Mouse (Mus musculus) right cerebral cortex, postnatal 4 days (tissue): Measurements from ENCODE around the gene Nim1k.
A peak's percentile ranks its signal among the peaks of the same experiment; 100 is the strongest.

ENCODE experiments used
- DNase-seq: peaks from one replicate; pipeline ENCODE4 v3.0.0-alpha.2; 2022

Nim1k gene

DNA sequence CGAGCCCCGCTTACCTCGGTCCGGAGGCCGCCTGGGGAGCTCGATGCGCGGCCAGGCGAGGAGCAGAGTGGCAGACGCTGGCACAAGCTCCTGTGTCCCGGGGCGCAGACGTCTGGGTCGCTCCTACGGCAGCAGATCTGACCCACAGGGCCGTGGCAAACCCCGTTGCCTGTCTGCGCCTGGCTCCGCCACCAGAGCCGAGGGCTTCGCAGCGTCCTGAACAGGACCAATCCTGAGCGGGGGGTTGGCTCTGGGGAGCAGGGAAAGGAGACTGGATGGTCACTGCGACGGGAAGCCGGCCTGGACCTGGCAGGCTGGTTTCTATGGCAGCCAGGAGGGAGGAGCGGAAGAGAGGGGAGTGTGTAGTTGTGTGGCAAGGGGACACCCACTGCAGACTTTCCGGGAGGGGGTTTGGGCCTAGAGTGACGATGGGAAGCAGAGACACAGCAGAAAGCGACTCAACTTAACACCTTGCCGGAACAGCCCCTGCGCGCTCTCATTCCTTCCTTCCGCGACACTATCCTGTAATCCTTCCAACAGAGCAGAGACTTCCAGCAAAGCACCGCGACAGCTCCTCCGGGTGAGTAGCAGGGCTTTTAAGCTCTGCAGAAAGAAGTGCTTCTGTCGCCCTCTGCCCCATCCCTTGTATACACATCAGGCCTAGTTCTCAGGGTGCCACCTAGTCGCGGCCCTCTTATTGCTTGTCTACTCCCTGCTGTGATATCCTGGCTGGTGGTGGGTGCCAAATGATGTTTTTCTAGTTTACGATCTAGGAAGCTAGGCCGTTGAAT, at the start of gene Nim1k:
TSS of gene Nim1k (minus strand) at position 202 of the 791 bp plus-strand sequence.
- peak; percentile 76 for DNase-seq

DNA sequence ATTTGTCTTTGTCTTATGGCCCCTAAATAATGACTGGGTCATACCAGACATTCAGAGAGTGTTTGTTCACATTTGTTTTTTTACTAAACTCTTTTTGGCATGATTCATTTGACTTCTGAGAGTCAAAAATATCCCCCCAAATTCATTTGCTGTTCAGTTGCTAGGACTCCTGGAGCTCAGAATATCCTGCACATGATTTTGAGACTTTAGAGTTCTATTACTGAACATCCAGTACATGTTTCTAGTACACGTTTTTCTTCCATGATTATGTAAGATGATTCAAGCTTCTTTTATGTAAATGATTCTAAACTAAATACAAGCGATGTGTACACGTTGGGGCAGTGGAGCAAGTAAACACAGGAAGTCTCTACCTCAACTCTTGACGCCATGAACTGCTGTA, 42.0 kb upstream of the Nim1k start:
- no peak for DNase-seq

DNA sequence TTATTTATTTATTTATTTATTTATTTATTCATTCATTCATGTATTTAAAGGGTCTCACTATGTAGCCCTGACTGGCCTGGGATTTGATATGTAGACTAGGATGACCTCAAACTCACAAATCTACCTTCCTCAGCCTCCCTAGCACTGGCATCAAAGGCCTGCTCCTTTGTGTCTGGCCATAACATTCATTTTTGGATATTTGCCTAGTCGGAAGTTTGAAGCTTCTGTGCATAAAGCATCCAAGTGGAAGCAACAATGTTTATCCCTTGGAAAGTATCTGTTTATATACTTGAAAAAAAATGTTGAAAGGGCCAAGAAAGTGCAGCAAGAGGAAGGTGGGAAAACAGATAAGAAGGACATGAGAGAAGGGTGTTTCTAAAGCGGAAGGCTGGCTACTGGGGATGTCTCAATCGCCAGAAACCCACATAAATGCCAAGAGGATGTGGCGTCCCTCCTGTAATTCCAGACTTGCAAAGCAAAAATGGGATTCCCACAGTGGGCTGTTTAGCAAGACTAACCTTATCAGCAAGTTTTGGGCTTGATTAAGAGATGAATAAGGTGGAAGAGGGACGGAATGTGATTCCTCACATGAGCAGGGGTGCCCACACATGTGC, 37.2 kb upstream of the Nim1k start:
- no peak for DNase-seq

DNA sequence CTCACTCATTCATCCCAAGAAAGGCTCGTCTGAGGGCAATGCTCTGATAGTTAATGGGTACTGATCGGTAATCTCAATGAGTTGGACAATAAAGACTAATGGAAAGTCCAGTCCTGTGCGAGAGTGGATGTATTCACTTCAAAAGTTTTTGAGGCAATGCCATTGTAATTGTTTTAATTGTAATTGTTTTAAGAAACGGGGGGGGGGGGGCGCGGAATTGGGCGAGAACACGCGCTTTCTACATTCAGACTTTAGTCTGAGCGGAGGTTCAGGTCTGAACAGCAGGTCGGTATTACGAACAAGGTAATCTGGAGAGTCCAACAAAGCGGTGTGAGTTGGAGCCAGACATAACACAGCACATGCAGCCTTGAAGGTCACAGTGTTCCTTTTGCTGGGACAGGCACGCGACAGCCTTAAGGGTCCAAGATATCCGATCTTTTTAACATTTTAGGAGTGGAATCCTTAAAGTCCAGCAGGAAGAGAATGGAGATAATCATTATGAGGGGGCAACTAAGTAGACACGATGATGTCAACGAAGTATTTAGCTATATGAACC, 36.0 kb upstream of the Nim1k start:
- no peak for DNase-seq

DNA sequence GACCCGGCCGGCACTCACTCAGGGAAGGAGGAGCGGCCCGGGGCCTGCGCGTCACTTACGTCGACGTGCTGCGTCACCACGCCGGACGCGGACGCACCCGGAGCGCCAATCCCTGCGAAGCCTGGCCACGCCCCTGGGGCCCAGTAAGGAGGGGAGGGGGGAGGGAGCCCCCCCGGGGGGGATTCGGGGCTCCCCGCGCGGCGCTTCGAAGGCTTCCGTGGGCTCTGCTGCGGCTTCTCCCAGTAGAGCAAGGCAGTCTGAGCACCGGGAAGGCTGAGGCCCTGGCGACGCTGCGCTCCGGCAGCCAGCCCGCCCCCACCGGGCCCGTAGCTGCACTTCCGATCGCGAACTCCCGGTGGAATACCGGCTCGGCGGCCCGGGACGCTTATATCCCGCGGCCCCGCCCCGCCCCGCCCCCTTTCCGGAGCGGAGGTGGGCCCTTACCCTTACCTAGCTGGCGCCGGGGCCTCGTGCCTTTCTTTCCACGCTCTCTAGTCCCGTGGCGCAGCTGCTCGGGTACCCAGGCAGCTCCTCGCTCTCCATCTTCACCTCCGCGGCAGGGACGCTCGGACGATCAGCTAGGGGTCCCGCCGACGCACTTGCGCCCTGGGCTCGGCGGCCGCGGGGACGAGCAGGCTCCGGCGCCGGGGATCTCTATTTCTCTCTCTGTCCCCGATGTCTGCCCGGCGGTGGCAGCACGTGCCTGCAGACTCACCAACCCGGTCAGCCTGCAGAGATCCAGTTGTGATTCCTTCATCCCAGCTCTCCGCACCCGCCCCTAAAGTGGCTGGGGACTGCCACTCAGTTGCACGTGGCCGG, 35.3 kb upstream of the Nim1k start, which contains the start of gene Zfp131:
TSS of gene Zfp131 (minus strand) at position 129 of the 819 bp plus-strand sequence.
- DNase-seq = peak; percentile 94

DNA sequence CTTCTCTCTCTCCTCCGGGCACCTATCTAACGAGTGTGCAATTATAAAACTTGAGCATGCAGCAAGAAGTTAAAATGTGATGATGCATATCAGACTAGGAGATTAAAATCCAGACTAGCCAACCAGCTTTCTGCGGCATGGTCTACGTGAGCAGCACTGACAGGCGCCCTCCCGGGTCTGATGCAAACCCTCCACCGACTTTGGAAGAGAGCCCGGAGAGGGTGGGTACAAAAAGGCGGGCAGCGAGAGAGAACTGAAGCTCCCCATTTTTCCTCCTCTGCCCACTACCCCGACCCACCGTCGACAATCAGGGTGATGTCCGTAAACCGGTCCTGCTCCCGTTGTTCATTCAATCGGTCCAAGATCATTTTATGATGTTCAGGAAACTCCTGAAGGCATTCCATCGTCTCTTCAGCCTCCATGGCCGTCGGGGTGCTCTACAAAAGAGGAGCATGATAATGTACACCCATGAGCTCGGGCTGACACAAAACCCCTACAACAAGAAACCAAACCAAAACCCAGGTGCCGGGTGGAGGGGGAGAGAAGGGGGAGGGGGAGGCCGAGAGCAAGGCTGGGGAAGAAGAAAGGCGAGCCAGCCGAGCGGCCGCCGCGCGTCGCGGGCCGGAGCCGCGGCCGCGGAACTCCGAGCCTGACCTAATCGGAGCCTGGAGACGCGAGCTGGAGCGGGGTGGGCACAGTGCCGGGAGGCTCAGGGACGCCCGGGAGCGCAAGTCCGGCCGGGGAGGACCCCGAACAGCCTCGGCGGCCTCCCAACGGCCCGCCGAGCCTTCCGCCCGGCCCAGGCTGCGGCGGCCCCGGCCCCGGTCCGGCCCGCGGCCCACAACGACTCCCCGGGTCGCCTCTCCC, 34.4 kb upstream of the Nim1k start:
- DNase-seq = peak; percentile 75

DNA sequence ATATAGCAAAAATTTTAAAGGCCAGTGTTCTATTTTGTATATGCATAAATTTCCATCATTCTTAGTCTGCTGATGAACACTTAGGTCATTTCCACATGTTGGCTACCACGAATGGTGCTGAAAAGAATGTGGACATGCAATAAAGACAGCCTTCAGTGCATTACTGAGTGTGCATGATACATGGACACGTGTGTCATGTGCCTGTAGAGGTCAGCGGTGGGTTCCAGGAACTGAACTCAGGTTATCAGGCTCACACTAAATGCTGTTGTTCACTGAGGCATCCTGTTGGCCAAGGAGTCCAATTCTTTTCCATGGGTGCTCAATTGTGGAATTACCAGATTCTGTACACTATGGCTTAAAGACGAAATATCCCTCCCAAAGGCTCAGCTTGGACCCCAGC, 27.9 kb upstream of the Nim1k start:
- DNase-seq = no peak

DNA sequence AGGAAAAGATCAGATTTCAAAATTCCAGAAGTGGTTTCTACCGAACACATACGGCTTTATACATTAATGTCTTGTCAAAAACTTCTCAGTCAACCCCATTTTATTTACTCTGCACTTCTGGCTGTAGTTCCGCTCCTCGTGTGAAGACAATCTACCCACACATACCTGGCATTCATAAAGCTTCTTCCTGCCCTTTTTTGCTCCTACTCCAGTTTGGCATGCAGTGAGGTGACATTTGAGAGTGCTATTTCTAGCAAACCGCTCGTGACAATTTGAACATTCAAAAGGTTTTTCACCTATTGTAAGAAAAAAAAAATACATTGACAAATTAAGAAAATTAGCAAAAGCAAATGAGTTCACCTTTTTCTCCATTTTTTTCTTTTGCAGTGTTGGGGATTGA, 12.9 kb upstream of the Nim1k start:
- no peak for DNase-seq

DNA sequence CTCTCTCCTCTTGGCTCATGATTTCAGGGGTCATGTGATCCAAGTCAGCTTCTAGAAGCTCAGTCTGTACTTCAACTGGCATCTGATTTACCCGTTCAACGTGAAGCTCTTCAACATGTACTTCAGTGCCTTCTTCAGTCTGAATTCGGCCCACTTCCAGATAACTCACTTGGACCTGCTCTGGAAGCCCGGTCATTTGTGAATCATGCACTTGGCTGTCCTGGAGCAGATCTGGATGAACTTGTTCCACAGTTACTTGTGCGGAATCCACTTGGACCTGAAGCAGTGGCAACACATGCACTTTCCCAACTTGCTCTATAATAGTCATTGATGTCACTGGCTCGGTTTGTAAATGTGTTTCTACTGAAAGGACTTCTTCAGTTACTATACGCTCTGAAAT, 10.8 kb upstream of the Nim1k start:
- no peak for DNase-seq

DNA sequence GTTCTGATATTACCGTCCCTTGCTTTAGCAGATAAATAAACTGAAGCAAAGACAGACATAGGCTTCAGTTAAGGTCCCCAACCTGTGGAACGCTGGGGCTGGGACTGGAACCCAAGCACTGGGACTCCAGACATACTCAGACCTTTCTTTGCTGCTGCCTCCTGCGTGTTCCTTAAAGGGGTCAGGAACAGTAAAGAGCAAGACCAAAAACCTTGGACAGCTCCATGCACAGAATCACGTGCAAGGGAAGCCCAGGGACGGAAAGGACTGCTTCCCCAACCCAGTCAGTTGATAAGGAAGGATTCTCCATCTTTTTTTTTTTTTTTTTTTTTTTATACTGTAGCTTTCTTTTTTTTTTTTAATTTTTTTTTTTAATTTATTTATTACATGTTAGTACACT, 1.1 kb upstream of the Nim1k start:
- no peak for DNase-seq

DNA sequence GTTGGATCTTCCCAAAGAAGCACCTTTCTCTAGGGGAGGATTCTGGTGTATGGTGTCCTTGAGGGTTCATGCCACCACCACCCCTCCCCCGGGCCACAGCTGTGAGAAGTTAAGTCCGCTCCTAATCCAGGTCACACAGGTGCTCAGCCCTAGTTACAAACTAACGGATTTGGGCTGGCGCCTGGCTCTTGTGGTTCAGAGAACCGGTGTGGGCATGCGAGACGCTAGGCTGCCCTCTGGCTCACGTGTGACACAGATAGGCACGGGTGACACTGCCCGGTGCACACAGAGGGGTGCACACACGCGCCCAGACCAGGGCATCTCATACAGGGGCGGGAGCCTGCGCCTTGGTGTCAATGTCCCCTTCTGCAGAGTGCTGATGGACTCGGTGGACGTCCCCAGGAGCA, 538 bp downstream of the Nim1k start:
- peak; percentile 35 for DNase-seq

DNA sequence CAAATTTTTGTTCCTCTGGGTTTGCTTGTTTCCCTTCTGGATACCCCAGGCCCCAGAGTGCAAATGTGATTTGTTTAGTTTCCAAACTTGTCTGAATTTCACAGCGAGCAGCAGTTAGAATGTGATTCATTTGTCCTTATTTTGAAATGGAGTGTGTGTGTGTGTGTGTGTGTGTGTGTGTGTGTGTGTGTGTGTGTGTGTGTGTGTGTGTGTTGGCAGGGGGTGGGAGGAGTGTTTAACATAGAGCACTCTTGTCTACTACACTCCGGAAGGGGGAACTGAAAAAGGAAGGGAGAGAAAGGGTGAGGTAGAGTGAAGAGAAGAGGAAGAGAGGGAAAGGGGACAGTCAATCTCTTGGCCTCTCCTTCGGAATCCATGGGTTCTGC, 1.1 kb downstream of the Nim1k start:
- no peak for DNase-seq

DNA sequence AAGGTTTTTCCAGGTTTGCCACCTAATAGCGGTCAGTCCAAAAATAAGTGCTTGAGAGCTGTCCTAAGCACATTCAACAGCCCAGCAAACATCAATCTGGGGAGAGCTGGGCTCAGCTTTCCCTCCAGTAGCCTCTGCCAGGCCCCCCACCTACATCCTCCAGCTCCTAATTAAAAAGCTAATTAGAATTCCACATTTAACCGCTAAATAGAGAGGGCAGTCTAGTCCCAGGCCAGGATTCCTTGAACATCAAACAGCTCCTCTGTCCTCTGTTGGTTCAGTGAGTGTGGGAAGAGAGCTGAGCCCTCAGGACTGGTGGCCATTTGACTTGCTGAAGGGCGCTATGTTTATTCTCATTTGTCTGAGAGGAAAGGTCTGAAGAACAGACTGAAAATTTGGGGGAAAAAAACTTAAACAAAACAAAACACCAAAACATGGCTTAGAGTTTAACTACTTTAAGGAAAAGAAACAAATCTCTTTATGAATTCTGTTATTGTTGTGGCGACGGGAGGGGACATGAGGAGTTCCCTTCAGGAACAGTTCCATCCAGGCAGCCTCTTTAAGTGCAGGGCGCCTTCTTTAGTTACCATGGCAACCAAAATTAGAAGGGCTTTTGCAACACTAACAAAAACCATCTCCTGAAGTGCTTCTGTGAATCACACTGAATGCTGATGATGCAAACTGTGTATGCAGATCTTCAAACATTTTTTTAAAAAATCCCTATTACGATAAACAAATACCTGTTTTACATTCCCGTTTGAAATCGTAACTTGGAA, 1.6 kb downstream of the Nim1k start:
- DNase-seq = no peak

DNA sequence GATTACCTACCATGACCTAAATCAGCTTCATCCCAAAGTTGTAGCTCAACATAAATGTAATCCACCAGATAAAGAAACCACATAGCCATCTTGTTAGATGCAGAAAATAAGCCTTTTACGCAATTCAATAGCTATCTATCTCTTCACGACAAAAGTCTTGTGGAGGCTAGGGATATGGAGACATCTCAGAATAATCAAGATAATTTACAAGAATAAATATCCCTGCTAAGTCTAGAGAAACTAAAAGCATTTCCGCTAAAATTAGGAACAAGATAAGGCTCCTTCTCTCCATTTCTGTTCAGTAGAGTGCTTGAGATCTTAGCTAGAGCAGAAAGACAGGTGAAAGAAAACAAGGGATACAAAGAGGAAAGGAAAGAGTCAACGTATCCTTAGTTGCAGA, 8.8 kb downstream of the Nim1k start:
- no peak for DNase-seq

DNA sequence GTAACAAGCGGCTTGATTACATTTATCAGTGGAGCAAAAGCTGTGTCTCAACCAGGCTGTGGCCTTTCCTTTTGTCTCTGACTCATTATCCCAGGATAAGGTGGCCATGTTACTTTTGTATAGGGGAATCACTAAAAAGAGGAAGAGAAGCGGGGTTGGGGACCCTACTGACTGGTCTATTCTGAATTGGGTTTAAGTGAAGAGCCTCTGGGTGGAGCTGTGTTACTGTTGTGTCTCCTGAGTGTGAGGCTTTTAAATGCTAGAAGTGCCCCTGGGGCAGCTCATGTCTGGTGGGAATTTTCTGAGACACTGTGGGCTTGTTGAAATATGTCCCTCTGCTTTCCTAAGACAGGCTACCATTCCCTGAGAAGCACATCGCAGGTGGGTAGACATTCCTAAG, 12.2 kb downstream of the Nim1k start:
- no peak for DNase-seq

DNA sequence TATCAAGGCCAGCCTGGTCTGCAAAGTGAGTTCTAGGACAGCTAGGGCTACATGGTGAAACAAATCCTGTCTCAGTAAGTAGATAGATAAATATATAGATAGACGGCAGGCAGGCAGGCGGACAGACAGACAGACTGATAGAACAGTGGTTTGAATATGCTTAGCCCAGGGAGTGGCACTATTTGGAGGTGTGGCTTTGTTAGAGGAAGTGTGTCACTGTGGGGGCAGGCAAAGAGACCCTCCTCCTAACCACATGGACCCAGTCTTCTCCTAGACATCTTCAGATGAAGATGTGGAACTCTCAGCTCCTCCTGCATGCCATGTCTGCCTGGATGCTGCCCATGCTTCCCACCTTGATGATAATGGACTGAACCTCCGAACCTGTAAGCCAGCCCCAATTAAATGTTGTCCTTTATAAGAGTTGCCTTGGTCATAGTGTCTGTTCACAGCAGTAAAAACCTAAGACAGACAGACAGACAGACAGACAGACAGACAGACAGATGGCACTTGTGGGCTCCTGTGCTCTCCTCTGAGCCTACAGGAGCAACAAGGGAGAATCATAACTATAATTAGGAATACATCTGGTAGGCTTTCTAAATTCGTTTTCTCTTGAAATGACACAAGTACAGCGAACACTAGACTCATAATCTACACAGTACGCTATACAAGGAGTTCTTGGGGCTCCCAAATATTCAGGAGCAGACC, 12.8 kb downstream of the Nim1k start:
- no peak for DNase-seq

DNA sequence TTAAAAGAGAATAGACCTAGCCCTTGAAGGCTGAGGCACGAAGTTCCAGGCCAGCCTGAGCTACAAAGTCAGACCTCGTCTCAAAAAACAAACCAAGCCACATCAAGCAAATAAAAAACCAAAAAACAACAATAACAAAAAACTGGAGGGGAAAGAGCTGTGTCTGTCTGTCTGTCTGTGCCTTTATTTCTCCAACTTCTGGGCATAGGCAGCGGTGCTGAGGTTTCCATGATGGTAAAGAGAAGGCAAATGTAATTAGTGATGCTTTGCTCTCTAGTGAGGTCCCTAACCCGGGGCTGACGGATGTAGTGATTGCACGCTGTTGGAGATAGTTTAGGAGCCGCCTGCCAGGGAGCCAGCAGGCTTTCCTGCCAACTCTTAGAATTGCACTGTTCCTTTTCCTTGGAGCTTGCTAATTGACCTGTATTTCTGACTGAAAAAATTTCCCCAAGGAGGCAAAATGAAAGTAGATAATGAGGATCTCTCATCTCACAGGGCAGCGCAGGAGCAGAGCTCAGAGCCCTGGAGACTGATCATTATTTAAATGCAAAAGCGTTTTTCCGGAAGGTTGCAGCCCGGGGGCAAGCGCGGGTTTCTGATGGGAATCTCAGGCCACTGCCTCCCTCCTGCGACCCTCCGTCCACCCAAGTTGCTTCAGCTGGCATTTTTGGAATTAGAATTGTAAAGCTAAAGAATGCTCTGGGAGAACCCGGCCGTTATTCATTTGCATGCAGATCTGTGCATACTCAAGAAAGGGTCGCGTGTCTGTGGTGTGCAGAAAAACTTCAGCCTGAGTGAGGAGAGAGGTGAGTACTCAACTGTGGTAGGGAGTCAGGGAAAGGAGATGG, 14.1 kb downstream of the Nim1k start:
- peak; percentile 12 for DNase-seq

DNA sequence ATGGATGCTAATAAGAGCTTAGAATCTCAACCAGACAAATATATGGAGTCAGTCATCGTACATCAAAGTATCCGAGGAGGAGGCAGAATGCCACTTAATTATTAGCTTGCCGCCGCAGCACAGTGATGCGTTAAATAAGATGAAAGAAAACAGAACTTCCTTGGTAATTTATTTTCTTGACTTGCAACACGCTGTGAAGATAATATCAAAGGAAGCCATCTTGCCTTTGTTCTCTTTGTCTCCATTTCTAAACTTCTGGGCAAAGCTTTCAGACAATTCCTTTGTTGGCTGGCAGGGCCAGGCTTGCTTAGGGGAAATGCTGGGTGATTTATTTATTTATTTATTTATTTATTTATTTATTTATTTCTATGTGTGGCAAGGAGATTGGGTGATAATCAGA, 24.2 kb downstream of the Nim1k start:
- DNase-seq = no peak

DNA sequence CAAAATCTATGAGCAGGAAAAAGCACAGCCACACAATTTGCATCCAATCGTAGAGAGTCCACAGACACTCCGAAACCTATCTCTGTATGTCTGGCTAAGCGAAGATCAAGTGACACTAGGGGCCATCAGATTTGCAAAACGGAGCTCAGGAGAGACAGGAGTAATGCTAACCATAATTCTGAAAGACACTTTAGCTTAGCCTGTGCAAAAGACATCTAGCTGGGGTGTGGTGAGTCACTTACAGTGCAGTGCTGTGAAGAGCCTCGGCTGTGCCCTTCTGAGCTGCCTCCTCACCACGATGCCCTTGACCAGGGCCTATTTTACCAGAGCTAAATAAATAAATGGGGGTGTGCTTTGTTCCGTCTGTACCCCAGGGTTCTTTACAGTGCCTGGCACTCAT, 26.3 kb downstream of the Nim1k start:
- DNase-seq = no peak
